Mouse (Mus musculus): ENCODE data around the gene Park7.

DNA sequence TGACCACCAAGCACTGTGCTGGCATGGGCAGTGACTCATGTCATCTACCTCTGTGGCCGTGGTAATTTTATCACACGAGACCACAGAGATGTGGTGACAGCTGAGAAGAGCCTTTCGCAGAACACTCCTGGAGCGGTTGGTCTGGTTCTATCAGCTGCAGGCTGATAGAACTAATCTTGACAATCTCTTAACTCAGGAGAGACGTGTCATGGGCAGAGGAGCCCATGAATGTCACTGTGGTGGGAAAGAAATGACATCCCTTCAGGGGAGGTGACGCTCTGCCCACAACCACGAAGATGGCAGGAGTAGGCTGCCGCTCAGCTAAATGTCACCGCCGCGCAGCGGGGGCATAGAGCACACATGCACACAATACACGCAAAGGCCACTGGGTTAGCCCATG lies 10.1 kb upstream of the Park7 start:
- TF ChIP-seq GATA1 (IDR thresholded peaks at IDR 0.05; ENCODE audit: borderline replicate concordance, low read length) (no peak), FLI1 (IDR thresholded peaks at IDR 0.05; ENCODE audit: low read length) (no peak)
